ENCODE assay signal across 23 mouse cellular contexts in genomic region chr11:21057511-21058414, GRCm38 (mm10). TPM values are rescaled to one million over a fixed set of nuclear protein-coding genes. Genes with fewer than 3 reads are reported as not detected.
A peak's percentile ranks its signal among the peaks of the same experiment; 100 is the strongest.
DNase-seq lines count a peak whose midpoint lies in the region; ATAC-seq lines count a peak whose summit lies in the region.
"Had no signal": no experiment of that assay in that cellular context is flagged by ENCODE, and none has a peak within 500 bp of the region (broad histone marks: within the 10 kb centered on the region; RNA-seq: fewer than 3 reads in every experiment).

No protein-coding gene starts in this region.

- no peak overlapping the region for H3K27ac ChIP-seq in midbrain, embryonic 11.5 days (ENCODE audit: low read depth, low read length)
- H3K27ac ChIP-seq in midbrain, embryonic 10.5 days (replicated peaks): no peak overlapping the region
- no peak overlapping the region; the same call in 1 of the 2 replicates for H3K27ac ChIP-seq in stomach, embryonic 14.5 days (ENCODE audit: low read length)
- no peak overlapping the region for H3K27ac ChIP-seq in heart, embryonic 11.5 days (ENCODE audit: low read depth, low read length)
- H3K27ac ChIP-seq: forebrain, embryonic 10.5 days; hindbrain, embryonic 15.5 days; limb, embryonic 13.5 days; neural tube, embryonic 13.5 days had no signal

- ATAC-seq in midbrain, embryonic 11.5 days (ENCODE audit: low FRiP score): no peak
- peak; percentile 78 for ATAC-seq in stomach, embryonic 14.5 days (ENCODE audit: insufficient number of reproducible peaks, insufficient read depth, low FRiP score, low read depth)
- no peak for ATAC-seq in heart, embryonic 11.5 days (replicated peaks; ENCODE audit: insufficient number of reproducible peaks, low FRiP score, low TSS enrichment)
- ATAC-seq: activated CD4-positive, CD25-positive, alpha-beta regulatory T cell, adult 4 months; forebrain, postnatal 0 days; midbrain, embryonic 16.5 days had no signal

- H3K9ac ChIP-seq in midbrain, embryonic 11.5 days (ENCODE audit: low read length): no peak overlapping the region
- no peak overlapping the region for H3K9ac ChIP-seq in stomach, embryonic 14.5 days (replicated peaks; ENCODE audit: low read depth, low read length)
- no peak overlapping the region for H3K9ac ChIP-seq in heart, embryonic 11.5 days (ENCODE audit: low read depth, low read length)
- H3K9ac ChIP-seq: forebrain, postnatal 0 days; hindbrain, embryonic 15.5 days; limb, embryonic 13.5 days; lung, embryonic 14.5 days; neural tube, embryonic 13.5 days had no signal

- no peak overlapping the region for H3K4me2 ChIP-seq in midbrain, embryonic 11.5 days
- no peak overlapping the region for H3K4me2 ChIP-seq in stomach, embryonic 14.5 days (replicated peaks; ENCODE audit: low read depth, low read length)
- H3K4me2 ChIP-seq in heart, embryonic 11.5 days: no peak overlapping the region
- H3K4me2 ChIP-seq: hindbrain, embryonic 15.5 days; limb, embryonic 13.5 days; lung, embryonic 14.5 days; neural tube, embryonic 13.5 days had no signal

- no peaks in the 10 kb centered on the region for H3K36me3 ChIP-seq in midbrain, embryonic 11.5 days (ENCODE audit: control insufficient read depth, insufficient read depth, low read length)
- H3K36me3 ChIP-seq in midbrain, embryonic 10.5 days: no peaks in the 10 kb centered on the region
- no peaks in the 10 kb centered on the region for H3K36me3 ChIP-seq in stomach, embryonic 14.5 days (ENCODE audit: control insufficient read depth, insufficient read depth, low read length)
- no peaks in the 10 kb centered on the region for H3K36me3 ChIP-seq in heart, embryonic 11.5 days (ENCODE audit: control insufficient read depth, insufficient read depth, low read length)
- H3K36me3 ChIP-seq: forebrain, embryonic 10.5 days; hindbrain, embryonic 15.5 days; limb, embryonic 13.5 days; neural tube, embryonic 13.5 days had no signal

- WGBS in midbrain, embryonic 11.5 days: 88% methylated on average over 17 of the region's 17 CpGs
- 88% methylated on average over 17 of the region's 17 CpGs for WGBS in midbrain, embryonic 10.5 days
- WGBS in stomach, embryonic 14.5 days: 61% methylated on average over 17 of the region's 17 CpGs
- WGBS in heart, embryonic 11.5 days (ENCODE audit: insufficient replicate concordance): 71% methylated on average over 17 of the region's 17 CpGs

- peak; percentile 43 for DNase-seq in heart, adult 11 months
- DNase-seq in heart, adult 9 months (ENCODE audit: low spot score in 2 of 2): no peak
- peak; percentile 31 for DNase-seq in midbrain, embryonic 11.5 days (ENCODE audit: low spot score, missing footprints)
- DNase-seq in midbrain, embryonic 10.5 days (ENCODE audit: low spot score): no peak
- no peak for DNase-seq in kidney, postnatal 25 days
- DNase-seq: adrenal gland, adult 8-10 months; cerebellum, adult 18-20 months; cerebellum, postnatal 14 days; forebrain, postnatal 0 days; gastrocnemius, postnatal 14 days; kidney, adult 18-20 months; lung, embryonic 14.5 days; lung, postnatal 4 days; retina, postnatal 1 day had no signal

- no peak overlapping the region for H3K4me3 ChIP-seq in midbrain, embryonic 11.5 days (ENCODE audit: low read depth, low read length)
- no peak overlapping the region for H3K4me3 ChIP-seq in midbrain, embryonic 10.5 days
- H3K4me3 ChIP-seq in stomach, embryonic 14.5 days (ENCODE audit: low read depth, low read length): no peak overlapping the region
- no peak overlapping the region for H3K4me3 ChIP-seq in heart, embryonic 11.5 days (ENCODE audit: low read depth, low read length)
- H3K4me3 ChIP-seq: forebrain, embryonic 10.5 days; hindbrain, embryonic 15.5 days; limb, embryonic 13.5 days; myocyte; neural tube, embryonic 13.5 days had no signal

- H3K4me1 ChIP-seq in midbrain, embryonic 11.5 days (ENCODE audit: control insufficient read depth, insufficient read depth, low read length): no peaks in the 10 kb centered on the region
- peaks cover 5% of the 10 kb centered on the region; the same call in 1 of the 2 replicates for H3K4me1 ChIP-seq in midbrain, embryonic 10.5 days
- no peaks in the 10 kb centered on the region for H3K4me1 ChIP-seq in stomach, embryonic 14.5 days (ENCODE audit: control insufficient read depth, insufficient read depth, low read length)
- H3K4me1 ChIP-seq in heart, embryonic 11.5 days (ENCODE audit: control insufficient read depth, insufficient read depth, low read length): 0 out of 2 replicates have a peak, but pooled peaks cover 4% of the 10 kb centered on the region
- H3K4me1 ChIP-seq: hindbrain, embryonic 15.5 days had no signal

- no peaks in the 10 kb centered on the region for H3K9me3 ChIP-seq in midbrain, embryonic 11.5 days (ENCODE audit: control insufficient read depth, low read length)
- H3K9me3 ChIP-seq in midbrain, embryonic 10.5 days (replicated peaks): no peaks in the 10 kb centered on the region
- H3K9me3 ChIP-seq in stomach, embryonic 14.5 days (ENCODE audit: control insufficient read depth, low read depth, low read length): no peaks in the 10 kb centered on the region
- no peaks in the 10 kb centered on the region for H3K9me3 ChIP-seq in heart, embryonic 11.5 days (replicated peaks; ENCODE audit: control insufficient read depth, low read length)
- H3K9me3 ChIP-seq: forebrain, embryonic 10.5 days; hindbrain, embryonic 15.5 days; limb, embryonic 13.5 days; neural tube, embryonic 13.5 days had no signal

- H3K27me3 ChIP-seq in midbrain, embryonic 11.5 days (ENCODE audit: control insufficient read depth, insufficient read depth, low read length): no peaks in the 10 kb centered on the region
- H3K27me3 ChIP-seq in midbrain, embryonic 10.5 days (ENCODE audit: low read depth, poor library complexity, severe bottlenecking): no peaks in the 10 kb centered on the region
- H3K27me3 ChIP-seq in stomach, embryonic 14.5 days (ENCODE audit: control insufficient read depth, insufficient read depth, low read length): no peaks in the 10 kb centered on the region
- H3K27me3 ChIP-seq in heart, embryonic 11.5 days (ENCODE audit: control insufficient read depth, insufficient read depth, low read length): no peaks in the 10 kb centered on the region
- H3K27me3 ChIP-seq: hindbrain, embryonic 15.5 days; limb, embryonic 13.5 days; neural tube, embryonic 13.5 days had no signal

RNA-seq across cellular contexts. Expression of gene Peli1, which starts 33.3 kb away (rescaled TPM):
- 108 and 113 TPM in 2 replicates for polyA plus RNA-seq in midbrain, embryonic 11.5 days (2014; fragmentation: Nextera tagmentation; extraction: Ambion mirVana)
- 62.0 and 76.7 TPM in 2 replicates for polyA plus RNA-seq in midbrain, embryonic 10.5 days (2016; fragmentation: Nextera tagmentation; extraction: Ambion mirVana)
- polyA plus RNA-seq in stomach, embryonic 14.5 days (2014; fragmentation: Nextera tagmentation; extraction: Ambion mirVana): 38.8 and 44.0 TPM in 2 replicates
- 30.4 and 31.9 TPM in 2 replicates for polyA plus RNA-seq in heart, embryonic 11.5 days (2014; fragmentation: Nextera tagmentation; extraction: Ambion mirVana)

Comparison
In these comparisons a context has a peak if more than half of its experiments do, and no peak if none do; other contexts are left out.
1. DNase-seq: peak in heart, adult 11 months (single experiment) and midbrain, embryonic 11.5 days (single experiment); none in heart, adult 9 months (0 of 2), midbrain, embryonic 10.5 days (single experiment) and kidney, postnatal 25 days (0 of 2).